Mouse (Mus musculus) erythroblast, embryonic 14.5 days (primary cell): ENCODE measurements around the gene Sdk2. TPM values are rescaled to one million over a fixed set of nuclear protein-coding genes. Genes with fewer than 3 reads are reported as not detected.

Source experiments
- H3K27me3 ChIP-seq: 2 replicates; pipeline ENCODE4 v1.6.1; 2012; ENCODE audit warnings: inconsistent platforms; ENCODE audit not compliant: control insufficient read depth
- H3K36me3 ChIP-seq: 2 replicates; pipeline ENCODE4 v1.6.1; 2012; ENCODE audit warnings: mild to moderate bottlenecking, inconsistent platforms; ENCODE audit not compliant: control insufficient read depth
- H3K4me1 ChIP-seq: 2 replicates; pipeline ENCODE4 v1.6.1; 2012; ENCODE audit warnings: inconsistent platforms; ENCODE audit not compliant: control insufficient read depth
- H3K4me3 ChIP-seq: replicated peaks from 2 replicates; pipeline ENCODE3; 2012; ENCODE audit warnings: moderate library complexity, mild to moderate bottlenecking, inconsistent platforms
- H3K9me3 ChIP-seq: 2 replicates; pipeline ENCODE4 v1.6.1; 2012; ENCODE audit warnings: low read length, inconsistent platforms, mixed read lengths; ENCODE audit not compliant: control insufficient read depth
- GATA1 ChIP-seq: IDR thresholded peaks from 2 replicates; pipeline ENCODE4 v1.6.1; 2012; ENCODE audit warnings: low read length, inconsistent platforms, mixed read lengths
- TAL1 ChIP-seq: IDR thresholded peaks from 3 replicates; pipeline ENCODE4 v1.6.1; 2012; ENCODE audit warnings: low read length, inconsistent platforms, mixed read lengths
- polyA plus RNA-seq: library from polyadenylated mRNA; stranded (reverse); fragments of >175 nt; gene quantifications from 2 replicates; pipeline ENCODE4 v1.2.3, GENCODE M21; 2012

Gene Sdk2
- polyA plus RNA-seq, 1 experiment: under 0.01 TPM

- no peaks in the 10 kb centered on the region for H3K36me3 ChIP-seq
- H3K27me3 ChIP-seq: no peaks in the 10 kb centered on the region
- H3K4me1 ChIP-seq: no peaks in the 10 kb centered on the region
- no peak overlapping the region for H3K4me3 ChIP-seq
- TF ChIP-seq TAL1: no peak
- no peak for TF ChIP-seq GATA1
- H3K9me3 ChIP-seq: no peaks in the 10 kb centered on the region
Measured at GRCm38 (mm10) chr11:113990065-113990464, 76.8 kb downstream of the Sdk2 start.

DNA sequence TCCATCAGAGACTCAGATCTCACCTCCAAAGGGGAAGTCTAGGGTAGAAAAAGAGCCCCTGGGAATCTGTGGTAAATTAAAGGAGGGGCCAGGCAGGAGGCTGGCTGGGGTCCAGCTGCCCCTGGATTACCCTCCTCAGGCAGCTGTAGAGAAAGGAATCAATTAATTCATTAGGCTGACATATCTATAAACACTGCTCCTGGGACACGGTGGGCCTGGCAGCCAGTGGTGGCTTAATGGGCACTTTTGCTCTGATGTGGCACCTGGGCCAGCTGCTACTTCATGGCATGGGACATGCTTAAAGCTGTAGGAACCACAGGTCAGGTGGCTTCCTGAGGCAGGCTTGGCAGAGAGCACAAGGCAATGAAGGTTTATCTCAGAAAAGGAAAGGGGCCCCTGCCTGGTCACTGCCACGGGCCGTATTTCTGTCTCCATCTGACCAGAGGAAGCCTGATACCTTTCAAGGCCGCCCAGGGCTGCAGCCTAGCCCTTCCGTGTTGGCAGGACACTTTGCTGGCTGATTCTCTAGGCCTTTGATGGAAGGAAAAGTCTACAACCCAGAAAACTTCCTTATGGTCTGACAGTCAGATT, 80.9 kb downstream of the Sdk2 start:
- Histone ChIP-seq H3K9me3 (no peaks in the 10 kb centered on the region), H3K4me1 (no peaks in the 10 kb centered on the region), H3K36me3 (no peaks in the 10 kb centered on the region), H3K4me3 (no peak overlapping the region), H3K27me3 (no peaks in the 10 kb centered on the region)
- TF ChIP-seq TAL1: no peak
- no peak for TF ChIP-seq GATA1

GRCm38 (mm10) chr11:113981732-113982503, 84.9 kb downstream of the Sdk2 start:
- Histone ChIP-seq H3K27me3 (no peaks in the 10 kb centered on the region), H3K9me3 (peaks cover 3% of the 10 kb centered on the region), H3K4me1 (no peaks in the 10 kb centered on the region), H3K36me3 (no peaks in the 10 kb centered on the region), H3K4me3 (no peak overlapping the region)
- no peak for TF ChIP-seq GATA1
- no peak for TF ChIP-seq TAL1

- Histone ChIP-seq H3K36me3 (no peaks in the 10 kb centered on the region), H3K4me3 (no peak overlapping the region), H3K9me3 (peaks cover 3% of the 10 kb centered on the region), H3K4me1 (no peaks in the 10 kb centered on the region), H3K27me3 (no peaks in the 10 kb centered on the region)
- TF ChIP-seq GATA1 (no peak), TAL1 (no peak)
Measured at GRCm38 (mm10) chr11:113981088-113981487, 85.8 kb downstream of the Sdk2 start.

GRCm38 (mm10) chr11:113978318-113978717, 88.5 kb downstream of the Sdk2 start:
- Histone ChIP-seq H3K4me3 (no peak overlapping the region), H3K4me1 (no peaks in the 10 kb centered on the region), H3K9me3 (peaks cover 7% of the 10 kb centered on the region), H3K27me3 (no peaks in the 10 kb centered on the region), H3K36me3 (no peaks in the 10 kb centered on the region)
- no peak for TF ChIP-seq TAL1
- no peak for TF ChIP-seq GATA1

DNA sequence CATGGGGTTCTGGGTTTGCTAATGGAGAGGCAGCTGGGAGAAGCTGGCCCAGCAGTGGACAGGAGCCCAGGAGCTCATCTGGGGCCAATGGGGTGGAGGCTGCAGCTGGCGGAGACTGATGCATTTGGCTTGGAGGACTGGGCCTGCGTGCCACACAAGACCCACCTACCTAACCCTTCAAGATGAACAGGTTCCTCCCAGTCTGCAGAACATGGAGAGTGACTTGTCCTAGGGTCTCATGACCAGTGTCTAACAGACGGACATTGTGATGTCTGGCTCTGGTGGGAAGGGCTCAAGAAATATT, 91.2 kb downstream of the Sdk2 start:
- Histone ChIP-seq H3K4me1 (no peaks in the 10 kb centered on the region), H3K27me3 (no peaks in the 10 kb centered on the region), H3K9me3 (peaks cover 32% of the 10 kb centered on the region), H3K36me3 (no peaks in the 10 kb centered on the region), H3K4me3 (no peak overlapping the region)
- no peak for TF ChIP-seq GATA1
- no peak for TF ChIP-seq TAL1

DNA sequence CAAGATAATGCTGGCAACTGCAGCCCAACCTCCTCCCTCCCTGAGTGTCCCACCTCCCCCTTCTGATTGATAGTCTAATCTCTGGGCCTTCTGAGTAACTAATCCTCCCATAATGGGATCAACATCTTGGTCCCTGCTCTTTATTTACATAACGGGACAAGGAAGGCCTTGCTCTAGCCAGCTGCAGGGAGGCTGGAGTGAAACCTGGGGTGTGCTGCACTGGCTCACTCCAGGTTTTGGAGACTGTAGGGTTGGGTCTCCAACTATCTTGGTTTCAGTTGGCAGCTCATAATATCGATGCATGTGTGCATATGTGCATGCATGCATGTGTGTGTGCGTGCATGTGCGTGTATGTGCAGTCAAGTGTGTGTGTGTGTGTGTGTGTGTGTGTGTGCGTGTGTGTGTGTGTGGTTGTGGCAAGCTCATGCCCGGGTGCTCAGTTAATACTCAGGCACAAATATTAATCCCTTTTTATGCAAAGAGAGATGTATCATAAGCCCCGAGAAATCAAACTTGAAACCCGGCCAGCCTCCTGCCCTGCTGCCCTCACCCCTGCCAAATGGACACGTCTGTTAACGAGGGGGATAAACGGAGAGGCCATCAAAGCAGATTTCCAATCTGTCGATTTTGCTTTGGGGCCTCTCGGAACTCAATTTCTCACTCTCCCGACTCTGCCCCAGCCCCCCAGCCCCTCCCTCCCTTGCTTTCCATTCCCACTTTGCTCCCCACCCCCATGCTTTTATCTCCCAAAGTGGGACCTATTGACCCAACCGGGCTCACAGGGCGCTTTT, 91.8 kb downstream of the Sdk2 start:
- Histone ChIP-seq H3K9me3 (peaks cover 37% of the 10 kb centered on the region), H3K4me1 (no peaks in the 10 kb centered on the region), H3K27me3 (no peaks in the 10 kb centered on the region), H3K36me3 (no peaks in the 10 kb centered on the region), H3K4me3 (no peak overlapping the region)
- no peak for TF ChIP-seq TAL1
- TF ChIP-seq GATA1: no peak

DNA sequence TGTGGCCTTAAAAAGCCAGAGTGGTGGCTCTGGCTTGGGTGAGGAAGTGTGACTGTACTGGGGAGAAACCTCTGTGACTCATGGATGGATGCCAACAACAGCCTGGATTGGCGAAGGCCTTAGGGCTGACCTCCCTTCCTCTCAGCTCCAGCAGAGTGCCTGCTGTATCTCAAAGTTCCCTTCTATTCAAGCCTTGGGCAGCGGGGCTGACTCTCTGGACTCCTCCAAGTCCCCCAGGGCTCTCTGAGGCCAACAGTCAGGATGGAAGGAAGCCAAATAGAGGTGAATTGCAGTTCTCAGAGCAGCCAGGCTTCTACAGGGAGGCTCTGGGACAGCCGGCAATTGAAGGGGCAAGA, 94.4 kb downstream of the Sdk2 start:
- no peaks in the 10 kb centered on the region for H3K36me3 ChIP-seq
- peaks cover 58% of the 10 kb centered on the region for H3K9me3 ChIP-seq
- no peak overlapping the region for H3K4me3 ChIP-seq
- TF ChIP-seq TAL1 (no peak), GATA1 (no peak)
- H3K4me1 ChIP-seq: no peaks in the 10 kb centered on the region
- no peaks in the 10 kb centered on the region for H3K27me3 ChIP-seq

GRCm38 (mm10) chr11:113971609-113972516, 95.0 kb downstream of the Sdk2 start:
- H3K9me3 ChIP-seq: peaks cover 63% of the 10 kb centered on the region
- no peaks in the 10 kb centered on the region for H3K36me3 ChIP-seq
- no peaks in the 10 kb centered on the region for H3K4me1 ChIP-seq
- H3K4me3 ChIP-seq: no peak overlapping the region
- no peaks in the 10 kb centered on the region for H3K27me3 ChIP-seq
- TF ChIP-seq TAL1 (no peak), GATA1 (no peak)
